Mouse (Mus musculus): ENCODE results near the gene Rnasel.

DNA sequence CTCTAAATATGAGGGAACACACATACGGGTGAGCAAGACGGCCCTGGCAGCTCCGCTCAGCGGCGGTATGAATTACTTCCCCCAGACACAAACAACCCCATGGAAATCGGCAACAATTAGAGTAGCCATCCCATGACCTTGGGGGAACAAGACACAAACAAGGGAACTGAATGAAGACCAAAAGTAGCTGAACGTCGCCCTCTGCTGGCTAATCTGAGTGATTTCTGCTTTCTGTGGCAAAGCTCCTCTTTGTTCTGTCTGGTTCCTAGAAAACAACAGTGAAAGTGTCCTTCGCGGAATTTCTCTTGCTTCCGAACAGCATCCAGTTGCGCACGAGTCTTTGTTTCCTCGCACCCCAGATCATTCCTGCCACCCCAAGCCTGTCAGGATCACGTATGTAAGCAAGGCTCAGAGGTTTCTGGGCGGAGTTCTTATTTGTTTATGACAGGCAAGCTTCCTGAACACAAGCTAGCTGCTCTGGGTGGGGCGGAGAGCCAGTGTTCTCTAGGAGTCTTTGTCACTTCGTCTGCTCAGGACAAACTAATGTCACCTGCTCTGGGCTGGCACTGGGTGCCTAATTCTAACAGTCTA is at the start of gene Rnasel:
- TF ChIP-seq HCFC1 (IDR thresholded peaks at IDR 0.05; ENCODE audit: borderline replicate concordance, insufficient read depth, low read length) (no peak), MAFK (IDR thresholded peaks at IDR 0.05; ENCODE audit: insufficient read depth, low read depth, low read length) (0 out of 2 replicates have a peak, but pooled peaks have one; percentile 16), CHD2 (IDR thresholded peaks at IDR 0.05; ENCODE audit: low read depth, low read length) (no peak), ZNF384 (IDR thresholded peaks at IDR 0.05; ENCODE audit: low read depth, low read length) (no peak), ZC3H11A (IDR thresholded peaks at IDR 0.05; ENCODE audit: borderline replicate concordance, low read depth, low read length) (peak; percentile 84)
